Mouse (Mus musculus) heart, postnatal 0 days (tissue): ENCODE results near the gene Mtfmt.

ENCODE experiments used
- CTCF ChIP-seq: IDR thresholded peaks from 2 replicates; pipeline ENCODE4 v1.5.1; 2016; ENCODE audit warnings: antibody characterized with exemption, control low read depth, low read depth
- EP300 ChIP-seq: IDR thresholded peaks from 2 replicates; pipeline ENCODE4 v1.6.1; 2016; ENCODE audit warnings: antibody characterized with exemption, low read depth

- TF ChIP-seq CTCF (no peak), EP300 (no peak)
Observed at GRCm38 (mm10) chr9:65462544-65462943, 27.0 kb downstream of the Mtfmt start.
